Mouse (Mus musculus) limb, embryonic 12.5 days (tissue): ENCODE data around the gene Fbxo45. TPM values are rescaled to one million over a fixed set of nuclear protein-coding genes. Genes with fewer than 3 reads are reported as not detected.

Source experiments
- ATAC-seq: fragments of 200-750 bp; cut with Nextera tagmentation; 2 replicates; pipeline ENCODE4 v1.8.0; 2017; ENCODE audit warnings: low read depth, moderate TSS enrichment; ENCODE audit not compliant: insufficient number of reproducible peaks, insufficient read depth, low FRiP score, low TSS enrichment
- H3K27ac ChIP-seq: fragments of 300-500 bp; sonication (generic); 2 replicates; pipeline ENCODE4 v1.5.1; 2016; ENCODE audit warnings: mild to moderate bottlenecking, moderate library complexity
- H3K27me3 ChIP-seq: fragments of 300-500 bp; sonication (generic); 2 replicates; pipeline ENCODE4 v1.6.1; 2016; ENCODE audit warnings: mild to moderate bottlenecking, moderate library complexity
- H3K36me3 ChIP-seq: fragments of 300-500 bp; sonication (generic); 2 replicates; pipeline ENCODE4 v1.6.1; 2016; ENCODE audit warnings: mild to moderate bottlenecking, moderate library complexity
- H3K4me1 ChIP-seq: fragments of 300-500 bp; sonication (generic); replicated peaks from 2 replicates; pipeline ENCODE4 v1.6.1; 2016
- H3K4me2 ChIP-seq: fragments of 300-500 bp; sonication (generic); 2 replicates; pipeline ENCODE4 v1.6.1; 2016; ENCODE audit warnings: mild to moderate bottlenecking, moderate library complexity
- H3K4me3 ChIP-seq: fragments of 300-500 bp; sonication (generic); replicated peaks from 2 replicates; pipeline ENCODE4 v1.5.1; 2016; ENCODE audit warnings: mild to moderate bottlenecking
- H3K9ac ChIP-seq: fragments of 300-500 bp; sonication (generic); replicated peaks from 2 replicates; pipeline ENCODE4 v1.6.1; 2016; ENCODE audit warnings: mild to moderate bottlenecking, moderate library complexity
- H3K9me3 ChIP-seq: fragments of 300-500 bp; sonication (generic); 2 replicates; pipeline ENCODE4 v1.6.1; 2016; ENCODE audit warnings: mild to moderate bottlenecking, moderate library complexity
- WGBS: fragments of 180-500 bp; shearing (Covaris S2); methylation state at CpG from one replicate; pipeline ENCODE4 v1.1.7; 2016; 5-methylcytosine and 5-hydroxymethylcytosine counted together
- microRNA counts: library from miRNA; unstranded; fragments of <30 nt; microRNA quantifications from one replicate; lab custom pipeline; 2017
- microRNA-seq: library from miRNA; unstranded; fragments of <30 nt; microRNA quantifications from one replicate; pipeline ENCODE4, GENCODE M21; 2017
- polyA plus RNA-seq: library from polyadenylated mRNA; unstranded; fragments of >200 nt; fragmentation: Nextera tagmentation; extraction: Ambion mirVana; gene quantifications from 2 replicates; pipeline ENCODE4 v1.2.1, GENCODE M21; 2016

The Fbxo45 gene
- polyA plus RNA-seq, 1 experiment from 2014 or later, result 23.9 TPM

DNA sequence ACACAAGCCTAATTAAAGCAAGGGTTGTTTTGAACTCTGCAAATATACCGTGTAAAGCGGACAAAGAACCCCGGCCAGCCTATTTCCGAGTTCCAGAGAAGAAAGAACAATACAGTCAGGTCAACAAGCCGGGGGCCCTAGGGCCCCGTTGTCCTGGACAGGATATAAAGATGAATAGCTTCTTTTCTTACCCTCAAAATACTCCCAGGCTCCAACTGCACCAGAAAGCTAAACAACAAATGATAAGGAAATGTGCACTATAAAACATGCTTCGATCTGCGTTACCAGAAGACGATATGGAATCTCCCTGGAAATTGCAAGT lies 46.0 kb downstream of the Fbxo45 start:
- Histone ChIP-seq H3K36me3 (no peaks in the 10 kb centered on the region), H3K9ac (no peak overlapping the region), H3K4me1 (peaks cover 9% of the 10 kb centered on the region), H3K27me3 (no peaks in the 10 kb centered on the region), H3K4me3 (no peak overlapping the region), H3K9me3 (no peaks in the 10 kb centered on the region), H3K27ac (no peak overlapping the region), H3K4me2 (peak overlapping the region; percentile 29; the same call in 1 of the 2 replicates)
- WGBS, result 74% methylated on average over 9 of the region's 9 CpGs
- no peak for ATAC-seq

DNA sequence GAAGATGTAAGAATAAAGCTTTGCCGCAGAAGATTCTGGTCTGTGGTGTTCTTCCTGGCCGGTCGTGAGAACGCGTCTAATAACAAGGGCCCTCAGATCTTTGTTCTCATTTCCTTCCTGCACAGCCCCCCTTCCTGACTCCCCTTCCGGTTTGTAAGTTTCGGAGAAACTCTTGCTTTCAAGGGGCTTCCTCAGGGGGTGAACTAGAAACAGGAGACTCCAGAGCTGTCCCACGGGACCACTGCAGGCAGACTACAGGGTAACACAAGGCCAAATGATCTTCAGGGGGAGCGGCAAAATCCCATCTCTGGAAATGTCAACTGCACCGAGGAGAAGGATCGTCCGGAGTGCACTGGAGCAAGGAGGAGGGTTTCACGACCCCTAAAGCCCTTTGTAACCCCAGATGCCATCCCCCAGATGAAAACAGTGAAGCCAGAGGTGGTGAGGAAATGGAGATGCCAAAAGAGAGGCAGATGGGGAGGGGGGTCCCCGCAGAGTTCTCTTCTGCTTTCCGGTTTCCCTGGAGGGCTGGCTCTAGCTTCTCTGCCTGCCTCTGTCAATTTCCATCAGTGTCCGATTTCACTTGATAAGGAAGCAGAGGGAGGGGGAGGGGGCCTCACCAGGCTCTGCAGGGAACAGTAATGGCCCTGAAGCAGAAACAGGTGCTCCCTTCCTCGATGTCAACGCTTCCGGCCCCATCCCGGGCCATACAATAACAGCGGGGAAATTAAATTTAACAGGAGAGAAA lies 46.5 kb downstream of the Fbxo45 start:
- ATAC-seq, result no peak
- no peak overlapping the region for H3K9ac ChIP-seq
- no peaks in the 10 kb centered on the region for H3K36me3 ChIP-seq
- no peak overlapping the region for H3K4me3 ChIP-seq
- H3K9me3 ChIP-seq, result no peaks in the 10 kb centered on the region
- 56% methylated on average over 21 of the region's 21 CpGs for WGBS
- H3K4me2 ChIP-seq, result peak overlapping the region; percentile 29
- H3K4me1 ChIP-seq, result peaks cover 9% of the 10 kb centered on the region
- H3K27ac ChIP-seq, result 0 out of 2 replicates have a peak overlapping the region, but pooled peaks have one; percentile 53
- no peaks in the 10 kb centered on the region for H3K27me3 ChIP-seq

DNA sequence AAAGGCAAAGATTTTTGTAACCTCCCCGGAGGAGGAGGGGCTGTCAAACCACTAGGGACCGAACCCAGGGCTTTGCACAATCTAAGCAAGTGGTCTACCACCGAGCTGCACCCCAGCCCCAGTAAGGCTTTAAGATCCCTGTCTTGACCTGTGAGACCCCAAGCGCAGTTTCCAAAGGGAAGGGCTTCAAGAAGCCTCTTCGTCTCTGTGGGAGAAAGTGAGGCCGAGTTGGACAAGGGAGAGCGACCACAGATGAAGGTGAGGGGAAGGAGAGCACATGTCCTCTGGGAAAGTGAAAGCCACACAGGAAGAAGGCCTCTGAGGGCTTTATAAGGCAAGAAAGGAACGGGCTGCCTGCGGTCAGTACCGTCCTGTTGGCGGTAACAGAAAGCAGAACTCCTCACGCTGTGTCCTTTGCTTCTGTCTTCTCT lies 56.9 kb downstream of the Fbxo45 start:
- 57% methylated on average over 10 of the region's 12 CpGs for WGBS
- Histone ChIP-seq H3K4me1 (0 out of 2 replicates have a peak, but pooled peaks cover 3% of the 10 kb centered on the region), H3K27ac (no peak overlapping the region), H3K9ac (no peak overlapping the region), H3K27me3 (no peaks in the 10 kb centered on the region), H3K4me2 (no peak overlapping the region), H3K4me3 (no peak overlapping the region), H3K9me3 (no peaks in the 10 kb centered on the region), H3K36me3 (no peaks in the 10 kb centered on the region)
- no peak for ATAC-seq

DNA sequence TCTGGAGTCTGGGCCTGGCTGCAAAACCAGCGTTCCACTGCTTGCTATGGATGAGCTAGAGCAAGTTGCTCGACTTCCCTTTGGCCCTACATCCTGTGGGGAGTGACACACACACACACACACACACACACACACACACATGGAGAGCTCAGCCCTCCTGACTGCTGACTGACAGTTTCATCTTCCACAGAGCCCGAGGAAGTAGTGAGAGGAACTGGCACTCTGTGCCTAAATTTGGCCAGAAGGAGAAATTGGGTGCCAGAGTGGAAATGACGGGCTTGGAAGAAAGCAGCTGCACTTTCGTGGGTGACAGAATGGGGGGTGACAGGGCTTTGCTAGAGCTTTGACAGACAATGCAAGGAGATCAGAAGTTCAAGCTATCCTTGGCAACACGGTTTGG lies 57.8 kb downstream of the Fbxo45 start:
- Histone ChIP-seq H3K4me3 (no peak overlapping the region), H3K27me3 (no peaks in the 10 kb centered on the region), H3K4me2 (no peak overlapping the region), H3K4me1 (0 out of 2 replicates have a peak, but pooled peaks cover 3% of the 10 kb centered on the region), H3K27ac (no peak overlapping the region), H3K9ac (no peak overlapping the region), H3K9me3 (no peaks in the 10 kb centered on the region), H3K36me3 (no peaks in the 10 kb centered on the region)
- no peak for ATAC-seq
- 73% methylated on average over 6 of the region's 6 CpGs for WGBS

DNA sequence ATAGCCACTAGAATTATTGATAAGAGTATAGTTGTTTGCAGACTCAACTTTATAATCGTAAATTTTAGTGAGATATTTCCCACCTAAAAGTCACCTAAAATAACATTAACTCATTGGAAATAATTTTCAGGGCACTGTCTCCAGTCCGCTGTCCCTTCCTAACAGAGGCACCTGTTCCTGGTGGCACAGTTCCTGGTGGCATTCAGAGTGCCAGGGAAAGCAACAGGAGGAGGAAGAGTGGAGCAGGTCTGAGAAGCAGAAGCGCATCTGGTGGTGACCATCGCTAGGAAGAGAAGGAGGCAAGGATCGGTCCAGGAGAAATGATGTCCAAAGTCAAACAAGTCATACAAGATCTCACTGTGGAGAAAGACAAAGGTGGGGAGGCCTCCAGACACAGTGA lies 60.9 kb downstream of the Fbxo45 start:
- Histone ChIP-seq H3K9me3 (no peaks in the 10 kb centered on the region), H3K4me1 (0 out of 2 replicates have a peak, but pooled peaks cover 3% of the 10 kb centered on the region), H3K4me2 (no peak overlapping the region), H3K27me3 (no peaks in the 10 kb centered on the region), H3K36me3 (no peaks in the 10 kb centered on the region), H3K4me3 (no peak overlapping the region), H3K9ac (no peak overlapping the region), H3K27ac (no peak overlapping the region)
- 96% methylated on average over 5 of the region's 5 CpGs for WGBS
- no peak for ATAC-seq

MicroRNAs encoded within 50 kb of the gene (microRNA counts, 519-probe panel; counts per million panel counts)
- not detected for microRNA mmu-miR-1946a (lab: Ali Mortazavi, UCI)

Small RNA genes within 50 kb of the gene (microRNA-seq; reads per million reads assigned to microRNA genes)
- gene Mir1946a, result not detected

Other genes with a start within 250 kb of the Fbxo45 start
- gene Senp5, start 243.9 kb downstream of the Fbxo45 start, polyA plus RNA-seq, result 24.8 and 24.9 TPM in 2 replicates
- gene Pak2, start 167.8 kb downstream of the Fbxo45 start, polyA plus RNA-seq, result 37.9 and 38.0 TPM in 2 replicates
- 120 and 124 TPM in 2 replicates for gene Pigx, start 147.4 kb downstream of the Fbxo45 start, polyA plus RNA-seq
- gene Cep19, start 147.4 kb downstream of the Fbxo45 start, polyA plus RNA-seq, result 34.1 and 35.9 TPM in 2 replicates
- gene Nrros, start 81.6 kb downstream of the Fbxo45 start, polyA plus RNA-seq, result 9.4 and 9.9 TPM in 2 replicates
- not detected in 2 replicates for gene Bex6, start 67.3 kb downstream of the Fbxo45 start, polyA plus RNA-seq
- 18.4 and 19.0 TPM in 2 replicates for gene Wdr53, start 69 bp upstream of the Fbxo45 start, polyA plus RNA-seq
- not detected in 2 replicates for gene Smco1, start 24.3 kb upstream of the Fbxo45 start, polyA plus RNA-seq
- gene Rnf168, start 30.3 kb upstream of the Fbxo45 start, polyA plus RNA-seq, result 35.7 and 39.7 TPM in 2 replicates
- gene Ubxn7, start 85.1 kb upstream of the Fbxo45 start, polyA plus RNA-seq, result 34.6 and 34.8 TPM in 2 replicates
- not detected in 2 replicates for gene Tm4sf19, start 153.3 kb upstream of the Fbxo45 start, polyA plus RNA-seq
- gene Tctex1d2, start 172.5 kb upstream of the Fbxo45 start, polyA plus RNA-seq, result 31.4 and 31.9 TPM in 2 replicates
- gene Pcyt1a, start 183.8 kb upstream of the Fbxo45 start, polyA plus RNA-seq, result 35.2 and 37.4 TPM in 2 replicates
- 0.31 and 0.38 TPM in 2 replicates for gene Slc51a, start 240.7 kb upstream of the Fbxo45 start, polyA plus RNA-seq
- gene Zdhhc19, start 249.1 kb upstream of the Fbxo45 start, polyA plus RNA-seq, result not detected in 2 replicates